Mouse (Mus musculus) ovary, postnatal 10 days (tissue): ENCODE measurements around the gene Rptor.

Source experiments
- DNase-seq: peaks from one replicate; pipeline ENCODE4 v3.0.0; 2022; ENCODE audit warnings: low spot score

Gene Rptor

GRCm38 (mm10) chr11:119602763-119603526, at the start of gene Rptor:
Gene Rptor (plus strand): TSS chr11:119602905.
- DNase-seq: peak; percentile 98

- DNase-seq: no peak
Observed at GRCm38 (mm10) chr11:119554706-119555105, 48.0 kb upstream of the Rptor start.

- DNase-seq: no peak
Observed at GRCm38 (mm10) chr11:119555170-119555569, 47.5 kb upstream of the Rptor start.

GRCm38 (mm10) chr11:119557940-119558869, 44.5 kb upstream of the Rptor start:
- DNase-seq: no peak

GRCm38 (mm10) chr11:119558870-119559610, 43.7 kb upstream of the Rptor start:
- DNase-seq: no peak

- DNase-seq: no peak
Observed at GRCm38 (mm10) chr11:119562286-119562685, 40.4 kb upstream of the Rptor start.

GRCm38 (mm10) chr11:119563166-119563565, 39.5 kb upstream of the Rptor start:
- no peak for DNase-seq

- DNase-seq: no peak
Observed at GRCm38 (mm10) chr11:119564383-119564782, 38.3 kb upstream of the Rptor start.

- no peak for DNase-seq
Observed at GRCm38 (mm10) chr11:119565021-119565420, 37.7 kb upstream of the Rptor start.

DNA sequence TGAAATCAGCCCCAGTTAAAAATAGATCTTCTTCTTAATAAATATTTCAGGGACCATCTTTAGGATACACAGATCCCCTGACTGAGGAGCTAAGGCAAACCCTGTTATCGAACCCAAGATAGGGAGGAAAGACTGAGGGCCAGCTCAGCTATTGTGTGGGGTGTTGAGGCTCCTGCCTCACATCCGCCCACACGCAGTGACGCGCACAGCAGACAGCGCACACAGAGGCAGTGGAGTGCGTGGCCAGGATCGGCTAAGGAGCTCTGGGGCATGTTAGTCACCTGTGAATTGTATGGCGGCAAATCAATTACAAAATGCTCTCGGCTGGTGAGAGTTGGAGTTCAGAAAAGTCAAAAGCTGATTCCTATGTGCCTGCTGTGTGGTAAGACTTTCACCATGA, 37.0 kb upstream of the Rptor start:
- DNase-seq: no peak

GRCm38 (mm10) chr11:119566188-119566587, 36.5 kb upstream of the Rptor start:
- DNase-seq: no peak

GRCm38 (mm10) chr11:119572316-119573010, 30.2 kb upstream of the Rptor start:
- no peak for DNase-seq

DNA sequence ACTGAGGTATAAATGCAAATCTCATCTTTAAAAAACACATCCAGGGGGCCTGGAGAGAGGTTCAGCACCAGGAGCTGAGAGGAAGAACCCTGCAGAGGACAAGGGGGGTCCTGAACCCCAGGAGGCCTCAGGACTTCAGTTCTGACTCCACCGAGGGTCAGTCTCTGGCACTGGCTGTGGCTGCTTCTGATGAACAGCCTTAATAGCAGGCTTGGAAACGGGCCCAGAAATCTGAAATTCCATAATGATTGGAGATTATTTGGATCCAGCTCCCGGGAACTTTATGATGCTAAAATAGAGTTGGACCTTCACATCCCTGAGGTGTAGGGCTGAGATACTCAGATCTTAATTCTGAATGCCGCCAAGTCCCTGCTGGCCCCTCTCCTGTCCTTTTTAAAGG, 25.9 kb upstream of the Rptor start:
- DNase-seq: no peak

GRCm38 (mm10) chr11:119577721-119578120, 25.0 kb upstream of the Rptor start:
- no peak for DNase-seq

DNA sequence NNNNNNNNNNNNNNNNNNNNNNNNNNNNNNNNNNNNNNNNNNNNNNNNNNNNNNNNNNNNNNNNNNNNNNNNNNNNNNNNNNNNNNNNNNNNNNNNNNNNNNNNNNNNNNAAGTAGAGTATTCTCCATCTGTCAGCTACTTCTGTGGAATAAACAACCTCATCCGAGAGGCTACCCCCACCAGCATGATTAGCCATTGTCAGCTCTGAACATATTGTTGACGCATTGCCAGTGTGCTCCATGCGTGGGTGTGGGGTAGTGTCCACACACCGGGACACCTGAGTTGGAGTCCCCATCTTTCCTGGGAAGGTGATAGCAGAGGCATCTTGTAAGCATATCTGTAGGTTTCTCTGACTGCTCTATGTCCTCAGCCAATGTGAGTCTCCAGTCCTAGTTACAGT, 16.2 kb upstream of the Rptor start:
- no peak for DNase-seq

GRCm38 (mm10) chr11:119587112-119587511, 15.6 kb upstream of the Rptor start:
- no peak for DNase-seq

- DNase-seq: no peak
Observed at GRCm38 (mm10) chr11:119589242-119589641, 13.5 kb upstream of the Rptor start.

- no peak for DNase-seq
Observed at GRCm38 (mm10) chr11:119593966-119594365, 8.7 kb upstream of the Rptor start.

DNA sequence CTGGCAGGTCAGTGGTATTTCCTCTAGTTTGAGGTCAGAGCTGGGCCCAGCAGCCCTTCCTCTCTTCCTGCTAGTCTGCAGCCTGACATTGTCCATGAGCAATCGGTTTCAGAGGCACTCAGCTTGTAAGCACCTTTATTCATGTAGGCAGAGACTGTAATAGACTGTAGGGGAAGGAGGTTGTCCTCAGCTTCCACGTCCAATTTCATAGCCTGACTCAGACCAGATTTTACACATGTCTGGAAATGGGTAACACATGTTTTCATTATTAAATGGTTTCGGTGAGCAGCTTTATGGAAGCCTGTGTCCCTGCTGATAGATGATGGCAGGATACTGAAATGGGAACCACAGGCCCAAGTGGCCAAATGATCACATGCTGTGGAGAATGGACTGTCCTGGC, 3.8 kb upstream of the Rptor start:
- no peak for DNase-seq

DNA sequence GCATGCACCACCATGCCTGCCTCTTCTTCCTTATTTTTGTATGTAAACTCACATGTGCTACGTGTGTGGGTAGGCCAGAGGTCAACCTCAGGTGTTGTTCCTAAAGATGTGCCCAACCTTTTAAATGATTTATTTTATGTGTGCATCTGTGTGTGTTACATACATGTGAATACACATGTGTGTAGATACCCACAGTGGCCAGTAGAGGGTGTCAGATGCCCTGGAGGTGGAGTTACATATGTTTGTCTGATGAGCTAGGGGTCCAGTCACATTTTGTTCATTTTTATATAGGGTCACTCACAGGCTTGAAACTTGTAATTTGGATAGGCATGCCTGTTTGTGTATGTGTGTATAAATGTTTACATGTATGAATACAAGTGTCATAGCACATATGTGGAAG, 2.4 kb upstream of the Rptor start:
- no peak for DNase-seq

GRCm38 (mm10) chr11:119602177-119602700, 466 bp upstream of the Rptor start:
- DNase-seq: no peak

GRCm38 (mm10) chr11:119603527-119603905, 811 bp downstream of the Rptor start:
- no peak for DNase-seq
